Mouse (Mus musculus) spleen, adult 12 weeks (tissue): ENCODE results near the gene Dennd4a.

ENCODE experiments used
- DNase-seq: peaks from one replicate; pipeline ENCODE4 v3.0.0; 2022; ENCODE audit warnings: low spot score

The Dennd4a gene

DNA sequence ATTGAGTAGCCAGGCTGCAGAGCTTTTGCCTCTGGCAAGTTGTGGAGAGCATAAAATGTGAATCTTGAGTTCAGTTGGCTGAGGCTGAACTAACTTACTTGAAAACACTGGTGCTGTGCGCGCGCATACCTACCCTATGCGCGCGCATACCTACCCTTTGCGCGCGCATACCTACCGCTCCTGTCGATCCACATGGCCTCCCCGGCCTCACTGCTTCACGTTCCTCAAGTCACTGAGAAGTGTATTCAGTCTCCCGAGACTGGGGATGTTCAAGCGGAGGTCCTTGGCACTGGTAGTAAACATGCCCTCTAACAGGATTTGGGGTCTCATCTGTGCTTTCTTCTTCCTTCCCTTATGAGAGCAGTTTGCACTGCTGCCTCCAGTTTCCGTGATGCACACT is 107.4 kb downstream of the Dennd4a start:
- DNase-seq: no peak

- DNase-seq: no peak
Measured at GRCm38 (mm10) chr9:64925771-64926170, 114.6 kb downstream of the Dennd4a start.

DNA sequence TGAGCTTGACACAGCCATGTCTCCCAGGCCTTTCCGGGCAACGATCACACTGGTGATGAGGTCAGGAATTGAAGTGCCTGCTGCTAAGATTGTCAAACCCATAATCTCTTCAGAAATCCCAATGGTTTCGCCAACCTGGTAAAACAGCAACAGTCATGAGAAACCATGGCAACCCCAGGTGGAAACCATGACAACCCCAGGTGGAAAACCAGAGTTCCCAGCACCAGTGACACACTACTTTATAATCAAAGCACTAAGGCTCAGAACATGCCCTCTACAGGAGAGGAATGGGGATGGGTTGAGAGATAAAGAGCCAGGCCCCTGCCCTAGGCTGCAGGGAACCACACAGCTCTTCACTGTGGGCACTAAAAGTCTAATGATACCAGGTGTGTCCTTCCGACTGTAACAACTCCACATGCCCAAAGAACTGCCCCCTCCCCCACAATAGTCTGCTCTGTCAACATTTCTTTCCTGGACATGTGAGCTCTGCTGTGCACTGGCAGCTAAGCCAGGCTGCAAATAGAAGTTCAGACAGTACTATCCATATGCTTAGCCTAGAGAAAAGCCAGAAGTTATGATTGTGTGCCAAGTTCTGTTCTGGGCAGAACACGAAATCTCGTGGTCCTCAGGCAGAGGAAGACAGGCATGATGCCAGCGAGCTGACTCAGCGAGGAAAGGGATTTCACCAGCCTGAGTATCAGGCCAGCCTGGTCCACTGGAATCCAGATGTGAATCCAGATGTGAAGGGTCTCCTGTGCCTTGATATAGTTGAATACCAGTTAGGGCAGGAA is 115.3 kb downstream of the Dennd4a start:
- DNase-seq: no peak

- no peak for DNase-seq
Measured at GRCm38 (mm10) chr9:64930256-64930655, 119.1 kb downstream of the Dennd4a start.

- no peak for DNase-seq
Measured at GRCm38 (mm10) chr9:64931751-64932610, 120.8 kb downstream of the Dennd4a start.

DNA sequence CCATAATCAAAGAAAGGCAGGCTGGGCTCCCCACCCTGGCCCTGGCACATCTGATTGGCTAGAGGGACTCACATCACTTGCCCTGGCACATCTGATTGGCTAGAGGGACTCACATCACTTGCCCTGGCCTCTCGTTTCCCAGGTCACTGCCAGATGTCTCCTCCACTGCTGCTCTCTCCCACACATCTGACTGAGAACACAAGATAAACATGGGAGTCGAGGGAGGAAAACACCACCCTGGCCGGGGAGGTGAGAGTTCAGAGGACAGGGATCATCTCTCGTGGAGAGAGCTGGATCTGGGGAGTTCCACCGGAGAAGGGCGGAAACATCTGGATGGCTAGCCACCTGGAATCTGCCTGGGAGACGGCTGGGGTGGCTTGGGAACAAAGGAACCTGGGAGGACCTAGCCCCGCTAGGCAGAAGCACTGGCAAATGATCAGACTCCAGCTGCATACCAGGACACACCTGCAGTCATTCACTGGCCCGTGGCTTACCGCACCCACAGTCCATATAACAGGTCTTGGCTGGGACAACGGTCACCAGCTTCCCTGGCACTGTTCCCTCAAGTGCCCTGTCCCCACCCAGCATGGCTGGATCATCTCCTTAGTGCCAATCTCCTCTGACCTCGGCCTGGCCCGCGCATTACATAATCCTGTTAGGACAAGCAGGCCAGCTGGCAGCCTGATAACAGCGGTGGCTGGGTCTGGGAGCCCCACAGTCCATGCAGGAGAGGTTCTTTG is 123.0 kb downstream of the Dennd4a start:
- no peak for DNase-seq

GRCm38 (mm10) chr9:64936508-64936907 is 125.4 kb downstream of the Dennd4a start:
- peak; percentile 45 for DNase-seq

GRCm38 (mm10) chr9:64937491-64937890 is 126.4 kb downstream of the Dennd4a start:
- DNase-seq: no peak

- no peak for DNase-seq
Measured at GRCm38 (mm10) chr9:64938535-64938934, 127.4 kb downstream of the Dennd4a start.

DNA sequence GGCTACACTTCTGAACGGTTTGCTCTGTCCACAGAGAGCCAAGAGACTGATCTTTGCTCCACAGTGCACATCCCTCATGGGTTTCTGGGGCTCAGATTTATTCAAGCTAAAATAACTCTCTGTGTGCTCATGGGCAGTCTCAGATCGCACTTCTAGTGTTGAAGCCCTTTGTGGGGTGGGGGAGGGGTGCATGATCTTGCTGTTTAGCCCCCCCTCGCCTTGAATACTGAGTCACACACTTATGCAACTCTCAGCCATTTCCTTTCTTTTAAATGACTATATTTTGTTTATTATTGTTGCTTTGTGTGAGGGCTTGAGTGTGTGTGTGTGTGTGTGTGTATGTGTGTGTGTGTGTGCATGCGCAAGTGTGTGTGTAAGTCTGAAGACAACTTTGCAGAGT is 128.1 kb downstream of the Dennd4a start:
- no peak for DNase-seq

DNA sequence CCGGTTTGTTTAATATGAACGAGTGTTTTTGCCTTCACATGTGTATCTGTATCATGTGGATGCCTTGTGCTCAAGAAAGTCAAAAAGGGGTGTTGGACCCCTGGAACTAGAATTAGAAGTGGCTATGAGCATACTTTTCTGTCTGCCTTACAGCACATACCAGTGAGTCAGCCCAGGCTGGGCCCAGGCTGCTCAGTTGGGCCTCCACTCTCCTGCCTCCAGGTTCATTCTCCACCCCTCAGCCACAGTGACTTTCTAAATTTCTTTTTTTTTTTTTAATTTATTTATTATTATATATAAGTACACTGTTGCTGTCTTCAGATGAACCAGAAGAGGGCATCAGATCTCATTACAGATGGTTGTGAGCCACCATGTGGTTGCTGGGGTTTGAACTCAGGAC is 128.7 kb downstream of the Dennd4a start:
- DNase-seq: no peak

GRCm38 (mm10) chr9:64940731-64941346 is 129.7 kb downstream of the Dennd4a start:
- DNase-seq: no peak

DNA sequence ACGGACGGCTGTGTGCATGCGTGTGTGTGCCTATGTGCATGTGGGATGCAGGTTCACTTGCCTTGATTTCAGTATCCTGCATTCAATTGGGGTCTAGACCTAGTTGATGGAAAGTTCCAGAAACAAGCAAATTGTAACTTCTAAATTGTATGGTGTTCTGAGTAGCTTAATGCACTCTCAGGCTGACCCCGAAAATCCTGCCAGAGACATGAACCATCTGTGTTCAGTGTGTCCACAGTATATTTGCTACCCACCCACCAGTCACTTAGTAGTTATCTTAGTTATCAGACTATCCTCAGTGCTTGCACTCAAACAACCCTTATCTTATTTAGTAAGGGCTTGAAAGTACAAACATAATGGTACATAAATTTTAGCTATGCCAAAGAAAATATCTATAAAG is 130.5 kb downstream of the Dennd4a start:
- no peak for DNase-seq

DNA sequence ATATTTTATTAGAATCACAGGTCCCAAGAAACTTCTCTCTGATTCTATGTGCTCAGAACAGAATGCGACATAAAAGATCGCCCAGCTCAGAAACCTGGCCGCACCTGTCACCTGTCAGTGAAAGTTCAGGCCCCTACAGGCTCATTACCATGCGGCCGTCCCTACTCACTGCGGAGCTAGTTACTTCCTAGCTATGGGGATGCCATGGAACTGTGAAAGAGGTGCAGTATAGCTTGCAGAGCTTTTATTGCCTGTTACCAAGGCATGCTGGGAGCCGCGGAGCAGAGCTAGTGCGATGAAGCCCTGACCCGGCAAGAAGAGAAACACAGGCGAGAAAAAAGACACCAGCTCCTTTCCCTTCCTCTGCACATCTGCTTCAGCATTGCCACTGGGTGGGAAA is 132.9 kb downstream of the Dennd4a start:
- DNase-seq: no peak

DNA sequence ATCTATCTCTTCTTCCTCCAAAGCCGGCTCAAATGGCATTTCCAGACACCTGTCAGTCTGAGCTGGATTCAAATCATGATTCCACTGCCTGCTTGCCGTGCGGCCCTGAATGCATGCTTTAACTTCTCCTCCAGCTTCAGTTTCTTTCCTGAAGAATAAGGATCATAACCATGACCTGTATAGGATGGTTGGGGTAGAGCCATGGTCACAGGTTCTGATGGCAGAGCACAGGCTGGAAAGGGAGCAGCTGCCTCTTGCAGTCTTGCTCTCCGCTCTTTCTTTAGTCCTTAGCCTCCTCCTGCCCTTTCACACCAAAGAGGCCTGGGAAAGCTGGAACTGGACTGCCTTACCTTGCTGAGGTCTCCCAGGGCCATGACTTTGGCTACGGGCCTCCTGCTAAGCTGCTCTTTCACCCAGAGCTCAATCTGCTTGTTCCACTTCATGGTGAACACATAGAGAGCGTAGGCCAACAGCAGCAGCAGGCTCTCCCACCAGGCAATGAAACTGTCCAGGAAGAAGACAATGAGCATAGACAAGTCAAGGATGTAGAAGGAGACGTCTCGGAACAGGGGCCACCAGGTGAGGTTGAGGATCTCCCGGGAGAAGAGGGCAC is 136.4 kb downstream of the Dennd4a start:
- DNase-seq: no peak

- DNase-seq: no peak
Measured at GRCm38 (mm10) chr9:64951161-64951657, 140.1 kb downstream of the Dennd4a start, which contains the start of gene Slc24a1. Gene Slc24a1 (minus strand): TSS chr9:64951607.

- no peak for DNase-seq
Measured at GRCm38 (mm10) chr9:64952055-64952454, 140.9 kb downstream of the Dennd4a start.

DNA sequence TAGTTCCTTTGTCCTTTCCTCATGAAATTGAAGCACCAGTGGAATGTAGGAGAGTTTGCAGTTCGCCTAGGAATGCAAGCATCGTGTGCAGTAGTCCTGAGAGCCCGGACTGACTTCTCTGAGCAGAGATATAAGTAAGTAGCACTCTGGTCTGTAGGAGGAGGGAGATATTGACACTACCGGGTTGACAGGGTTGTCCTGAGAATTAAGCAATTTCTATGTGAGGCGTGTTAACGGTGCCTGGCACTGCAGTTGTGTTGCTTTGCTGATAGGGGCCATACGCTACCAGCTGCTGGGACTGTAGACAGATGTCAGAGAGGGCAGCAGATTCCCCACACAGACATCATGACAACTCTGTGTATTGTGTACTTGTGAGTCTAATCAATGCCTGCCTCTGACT is 142.1 kb downstream of the Dennd4a start:
- no peak for DNase-seq

GRCm38 (mm10) chr9:64956337-64956736 is 145.2 kb downstream of the Dennd4a start:
- DNase-seq: no peak

- DNase-seq: no peak
Measured at GRCm38 (mm10) chr9:64957276-64957675, 146.1 kb downstream of the Dennd4a start.
